Mouse (Mus musculus): ENCODE data around the gene Cabp7. TPM values are rescaled to one million over a fixed set of nuclear protein-coding genes. Genes with fewer than 3 reads are reported as not detected.
A peak's percentile ranks its signal among the peaks of the same experiment; 100 is the strongest.

Cabp7 gene
- total RNA-seq, 1 experiment: 1.9 TPM

- H3K9ac ChIP-seq (ENCODE audit: insufficient read depth, low read depth, low read length, poor library complexity, severe bottlenecking): no peak overlapping the region
- no peak overlapping the region for H3K4me3 ChIP-seq (ENCODE audit: insufficient read depth in 1 of 2, low read depth in 1 of 2, low read length in 2 of 2, poor library complexity in 1 of 2, severe bottlenecking in 1 of 2)
- in situ Hi-C loops (cut with MboI; ENCODE audit: low sequenced_read_pairs in 2 of 2, unreplicated experiment in 2 of 2): no loop called here
- 0 out of 4 replicates have a peak, but pooled peaks cover 0 to under 1% of the 10 kb centered on the region in 2 experiments for H3K4me1 ChIP-seq (ENCODE audit: control insufficient read depth in 2 of 2, insufficient read depth in 2 of 2, low read length in 2 of 2, poor library complexity in 1 of 2)
- H3K9me3 ChIP-seq (ENCODE audit: control insufficient read depth, insufficient read depth, low read depth, low read length): no peaks in the 10 kb centered on the region
- DNase-seq (ENCODE audit: low read depth, low spot score): no peak
- H3K36me3 ChIP-seq (ENCODE audit: control insufficient read depth, insufficient read depth, low read length, poor library complexity, severe bottlenecking): peaks cover 60% of the 10 kb centered on the region
- TF ChIP-seq ZNF384 (IDR thresholded peaks at IDR 0.05; ENCODE audit: low read depth, low read length): no peak
- no peak for TF ChIP-seq ZC3H11A (IDR thresholded peaks at IDR 0.05; ENCODE audit: borderline replicate concordance, low read depth, low read length)
- no peak for TF ChIP-seq MAFK (IDR thresholded peaks at IDR 0.05; ENCODE audit: insufficient read depth, low read depth, low read length)
- TF ChIP-seq HCFC1 (IDR thresholded peaks at IDR 0.05; ENCODE audit: borderline replicate concordance, insufficient read depth, low read length): no peak
- no peak for TF ChIP-seq CHD2 (IDR thresholded peaks at IDR 0.05; ENCODE audit: low read depth, low read length)
- H3K27ac ChIP-seq (ENCODE audit: insufficient read depth, low read depth, low read length, poor library complexity, severe bottlenecking): no peak overlapping the region
Measured at GRCm38 (mm10) chr11:4784629-4785142, 38.1 kb upstream of the Cabp7 start.

GRCm38 (mm10) chr11:4783116-4783515 lies 36.5 kb upstream of the Cabp7 start:
- TF ChIP-seq CHD2 (IDR thresholded peaks at IDR 0.05; ENCODE audit: low read depth, low read length) (no peak), HCFC1 (IDR thresholded peaks at IDR 0.05; ENCODE audit: borderline replicate concordance, insufficient read depth, low read length) (no peak), MAFK (IDR thresholded peaks at IDR 0.05; ENCODE audit: insufficient read depth, low read depth, low read length) (no peak), ZC3H11A (IDR thresholded peaks at IDR 0.05; ENCODE audit: borderline replicate concordance, low read depth, low read length) (no peak), ZNF384 (IDR thresholded peaks at IDR 0.05; ENCODE audit: low read depth, low read length) (no peak)
- Histone ChIP-seq H3K36me3 (ENCODE audit: control insufficient read depth, insufficient read depth, low read length, poor library complexity, severe bottlenecking) (peaks cover 55% of the 10 kb centered on the region), H3K9me3 (ENCODE audit: control insufficient read depth, insufficient read depth, low read depth, low read length) (no peaks in the 10 kb centered on the region), H3K4me3 (ENCODE audit: insufficient read depth in 1 of 2, low read depth in 1 of 2, low read length in 2 of 2, poor library complexity in 1 of 2, severe bottlenecking in 1 of 2) (no peak overlapping the region), H3K9ac (ENCODE audit: insufficient read depth, low read depth, low read length, poor library complexity, severe bottlenecking) (no peak overlapping the region), H3K27ac (ENCODE audit: insufficient read depth, low read depth, low read length, poor library complexity, severe bottlenecking) (no peak overlapping the region), H3K4me1 (ENCODE audit: control insufficient read depth in 2 of 2, insufficient read depth in 2 of 2, low read length in 2 of 2, poor library complexity in 1 of 2) (no peaks in the 10 kb centered on the region)
- no peak for DNase-seq (ENCODE audit: low read depth, low spot score)
- in situ Hi-C loops (cut with MboI; ENCODE audit: low sequenced_read_pairs in 2 of 2, unreplicated experiment in 2 of 2): no loop called here

DNA sequence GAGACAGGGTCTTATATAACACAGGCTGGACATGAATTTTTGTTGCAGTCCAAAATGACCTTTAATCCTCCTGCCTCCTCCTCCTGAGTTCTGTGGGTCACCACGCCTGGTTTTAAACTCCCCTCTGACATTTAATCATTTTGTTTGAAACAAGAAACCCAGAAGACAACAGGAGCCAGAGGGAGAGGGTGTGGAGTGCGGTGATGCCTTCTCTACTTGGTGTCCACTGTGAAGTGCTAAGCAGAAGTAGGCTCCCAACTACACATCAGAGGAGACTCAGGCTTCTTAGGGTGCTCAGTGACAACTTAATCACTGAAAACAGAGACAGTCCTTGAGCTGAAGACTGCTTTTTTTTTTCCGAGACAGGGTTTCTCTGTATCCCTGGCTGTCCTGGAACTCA lies 34.3 kb upstream of the Cabp7 start:
- Histone ChIP-seq H3K4me1 (ENCODE audit: control insufficient read depth in 2 of 2, insufficient read depth in 2 of 2, low read length in 2 of 2, poor library complexity in 1 of 2) (no peaks in the 10 kb centered on the region), H3K27ac (ENCODE audit: insufficient read depth, low read depth, low read length, poor library complexity, severe bottlenecking) (no peak overlapping the region), H3K4me3 (ENCODE audit: insufficient read depth in 1 of 2, low read depth in 1 of 2, low read length in 2 of 2, poor library complexity in 1 of 2, severe bottlenecking in 1 of 2) (no peak overlapping the region), H3K9ac (ENCODE audit: insufficient read depth, low read depth, low read length, poor library complexity, severe bottlenecking) (no peak overlapping the region), H3K9me3 (ENCODE audit: control insufficient read depth, insufficient read depth, low read depth, low read length) (no peaks in the 10 kb centered on the region), H3K36me3 (ENCODE audit: control insufficient read depth, insufficient read depth, low read length, poor library complexity, severe bottlenecking) (peaks cover 51% of the 10 kb centered on the region)
- in situ Hi-C loops (cut with MboI; ENCODE audit: low sequenced_read_pairs in 2 of 2, unreplicated experiment in 2 of 2): no loop called here
- TF ChIP-seq HCFC1 (IDR thresholded peaks at IDR 0.05; ENCODE audit: borderline replicate concordance, insufficient read depth, low read length) (no peak), CHD2 (IDR thresholded peaks at IDR 0.05; ENCODE audit: low read depth, low read length) (no peak)
- no peak for DNase-seq (ENCODE audit: low read depth, low spot score)

- in situ Hi-C loops (cut with MboI; ENCODE audit: low sequenced_read_pairs in 2 of 2, unreplicated experiment in 2 of 2): no loop called here
- Histone ChIP-seq H3K9me3 (ENCODE audit: control insufficient read depth, insufficient read depth, low read depth, low read length) (no peaks in the 10 kb centered on the region), H3K27ac (ENCODE audit: insufficient read depth, low read depth, low read length, poor library complexity, severe bottlenecking) (no peak overlapping the region), H3K36me3 (ENCODE audit: control insufficient read depth, insufficient read depth, low read length, poor library complexity, severe bottlenecking) (peaks cover 22% of the 10 kb centered on the region), H3K9ac (ENCODE audit: insufficient read depth, low read depth, low read length, poor library complexity, severe bottlenecking) (no peak overlapping the region), H3K4me3 (ENCODE audit: insufficient read depth in 1 of 2, low read depth in 1 of 2, low read length in 2 of 2, poor library complexity in 1 of 2, severe bottlenecking in 1 of 2) (no peak overlapping the region), H3K4me1 (ENCODE audit: control insufficient read depth in 2 of 2, insufficient read depth in 2 of 2, low read length in 2 of 2, poor library complexity in 1 of 2) (peaks cover 0 to 4% of the 10 kb centered on the region in 2 experiments; a peak in 1 of 4 replicates)
- no peak for TF ChIP-seq HCFC1 (IDR thresholded peaks at IDR 0.05; ENCODE audit: borderline replicate concordance, insufficient read depth, low read length)
- TF ChIP-seq ZNF384 (IDR thresholded peaks at IDR 0.05; ENCODE audit: low read depth, low read length): no peak
- TF ChIP-seq MAFK (IDR thresholded peaks at IDR 0.05; ENCODE audit: insufficient read depth, low read depth, low read length): no peak
- TF ChIP-seq CHD2 (IDR thresholded peaks at IDR 0.05; ENCODE audit: low read depth, low read length): no peak
- TF ChIP-seq ZC3H11A (IDR thresholded peaks at IDR 0.05; ENCODE audit: borderline replicate concordance, low read depth, low read length): no peak
- peak; percentile 56 for DNase-seq (ENCODE audit: low read depth, low spot score)
Measured at GRCm38 (mm10) chr11:4772925-4773324, 26.3 kb upstream of the Cabp7 start.

- Histone ChIP-seq H3K4me3 (ENCODE audit: insufficient read depth in 1 of 2, low read depth in 1 of 2, low read length in 2 of 2, poor library complexity in 1 of 2, severe bottlenecking in 1 of 2) (no peak overlapping the region), H3K9me3 (ENCODE audit: control insufficient read depth, insufficient read depth, low read depth, low read length) (no peaks in the 10 kb centered on the region), H3K36me3 (ENCODE audit: control insufficient read depth, insufficient read depth, low read length, poor library complexity, severe bottlenecking) (peaks cover 14% of the 10 kb centered on the region), H3K9ac (ENCODE audit: insufficient read depth, low read depth, low read length, poor library complexity, severe bottlenecking) (no peak overlapping the region), H3K27ac (ENCODE audit: insufficient read depth, low read depth, low read length, poor library complexity, severe bottlenecking) (no peak overlapping the region; the same call in 1 of the 2 replicates), H3K4me1 (ENCODE audit: control insufficient read depth in 2 of 2, insufficient read depth in 2 of 2, low read length in 2 of 2, poor library complexity in 1 of 2) (peaks cover 0 to 6% of the 10 kb centered on the region in 2 experiments; a peak in 1 of 4 replicates)
- TF ChIP-seq HCFC1 (IDR thresholded peaks at IDR 0.05; ENCODE audit: borderline replicate concordance, insufficient read depth, low read length) (no peak), CHD2 (IDR thresholded peaks at IDR 0.05; ENCODE audit: low read depth, low read length) (no peak), MAFK (IDR thresholded peaks at IDR 0.05; ENCODE audit: insufficient read depth, low read depth, low read length) (no peak), ZC3H11A (IDR thresholded peaks at IDR 0.05; ENCODE audit: borderline replicate concordance, low read depth, low read length) (no peak)
- in situ Hi-C loops (cut with MboI; ENCODE audit: low sequenced_read_pairs in 2 of 2, unreplicated experiment in 2 of 2): no loop called here
- DNase-seq (ENCODE audit: low read depth, low spot score): no peak
Measured at GRCm38 (mm10) chr11:4771756-4772155, 25.2 kb upstream of the Cabp7 start.
